Mouse (Mus musculus) lung, adult 2 months (tissue): Measurements from ENCODE around the gene Fbxw11.

Experiments used
- CTCF ChIP-seq: fragments of 200-500 bp; IDR thresholded peaks from 2 replicates; pipeline ENCODE4 v1.5.1; 2011; ENCODE audit warnings: mild to moderate bottlenecking, low read length, control low read depth; ENCODE audit not compliant: insufficient read depth
- POLR2A ChIP-seq: fragments of 200-500 bp; IDR thresholded peaks from 2 replicates; pipeline ENCODE4 v1.6.1; 2011; ENCODE audit warnings: low read depth, mild to moderate bottlenecking, control low read depth, low read length, borderline replicate concordance; ENCODE audit errors: extremely low read depth

DNA sequence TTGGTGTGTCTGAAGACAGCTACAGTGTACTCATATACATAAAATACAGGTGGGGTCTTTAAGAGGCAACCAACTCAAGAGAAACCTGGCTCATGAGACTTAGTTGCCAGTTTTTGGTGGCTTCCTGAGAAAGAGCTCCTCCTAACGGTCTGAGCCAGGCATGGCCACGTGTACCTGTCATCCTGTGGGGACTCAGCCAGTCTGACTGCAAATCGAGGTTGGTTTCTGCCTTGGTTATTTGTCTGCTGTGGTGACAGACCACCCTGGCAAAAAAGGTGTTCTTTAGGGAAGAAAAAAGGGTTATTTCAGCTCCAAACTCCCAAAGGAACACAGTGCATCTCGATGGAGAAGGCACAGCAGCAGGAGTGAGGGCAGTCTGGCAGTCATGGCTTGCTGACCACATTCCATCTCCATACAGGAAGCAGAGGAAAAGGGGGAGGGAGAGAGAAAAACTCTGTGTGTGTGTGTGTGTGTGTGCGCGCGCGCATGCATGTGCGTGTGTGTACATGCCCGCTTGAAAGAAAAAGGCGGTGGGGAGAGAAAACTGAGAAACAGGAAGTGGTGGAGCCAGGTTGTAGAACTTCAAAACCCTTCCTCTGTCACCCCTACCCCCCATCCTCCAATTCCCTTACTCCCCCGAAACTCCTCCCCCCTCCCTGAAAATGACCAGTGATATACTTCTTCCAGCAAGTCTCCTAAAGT, 126.3 kb downstream of the Fbxw11 start:
- peak; percentile 34 for TF ChIP-seq CTCF
- no peak for TF ChIP-seq POLR2A
